Mouse (Mus musculus) forebrain, embryonic 11.5 days (tissue): ENCODE measurements around the gene Ryr2. TPM values are rescaled to one million over a fixed set of nuclear protein-coding genes. Genes with fewer than 3 reads are reported as not detected.
A peak's percentile ranks its signal among the peaks of the same experiment; 100 is the strongest.

ENCODE experiments used
- ATAC-seq: fragments of 200-750 bp; cut with Nextera tagmentation; replicated peaks from 2 replicates; pipeline ENCODE4 v1.8.0; 2017; ENCODE audit warnings: moderate TSS enrichment; ENCODE audit not compliant: low FRiP score
- DNase-seq: peaks from one replicate; pipeline ENCODE4 v3.0.0-alpha.2; 2017; ENCODE audit warnings: low spot score
- H3K27ac ChIP-seq: fragments of 300-500 bp; sonication (generic); 2 replicates; pipeline ENCODE4 v1.5.1; 2014; ENCODE audit warnings: low read depth, low read length
- H3K27me3 ChIP-seq: fragments of 300-500 bp; sonication (generic); 2 replicates; pipeline ENCODE4 v1.6.1; 2014; ENCODE audit warnings: mild to moderate bottlenecking, low read length, mixed read lengths; ENCODE audit not compliant: control insufficient read depth, insufficient read depth
- H3K36me3 ChIP-seq: fragments of 300-500 bp; sonication (generic); 2 replicates; pipeline ENCODE4 v1.6.1; 2014; ENCODE audit warnings: mild to moderate bottlenecking, low read length, moderate library complexity, mixed read lengths; ENCODE audit not compliant: control insufficient read depth, insufficient read depth
- H3K4me1 ChIP-seq: fragments of 300-500 bp; sonication (generic); replicated peaks from 2 replicates; pipeline ENCODE4 v1.6.1; 2014; ENCODE audit warnings: low read length, mixed read lengths; ENCODE audit not compliant: control insufficient read depth, insufficient read depth
- H3K4me2 ChIP-seq: fragments of 300-500 bp; sonication (generic); 2 replicates; pipeline ENCODE4 v1.6.1; 2014; ENCODE audit warnings: low read depth, mild to moderate bottlenecking, low read length, moderate library complexity, mixed read lengths; ENCODE audit not compliant: severe bottlenecking
- H3K4me3 ChIP-seq: fragments of 300-500 bp; sonication (generic); 2 replicates; pipeline ENCODE4 v1.5.1; 2014; ENCODE audit warnings: low read depth, low read length
- H3K9ac ChIP-seq: fragments of 300-500 bp; sonication (generic); 2 replicates; pipeline ENCODE4 v1.6.1; 2014; ENCODE audit warnings: low read length
- H3K9me3 ChIP-seq: fragments of 300-500 bp; sonication (generic); 2 replicates; pipeline ENCODE4 v1.6.1; 2016; ENCODE audit warnings: low read length, mixed read lengths; ENCODE audit not compliant: control insufficient read depth
- WGBS: fragments of 180-500 bp; shearing (Covaris S2); extraction: QIAGEN DNeasy Blood & Tissue Kit; methylation state at CpG from one replicate; pipeline ENCODE4 v1.1.7; 2014; 5-methylcytosine and 5-hydroxymethylcytosine counted together
- polyA plus RNA-seq: library from polyadenylated mRNA; unstranded; fragments of >200 nt; fragmentation: Nextera tagmentation; extraction: Ambion mirVana; gene quantifications from 2 replicates; pipeline ENCODE4 v1.2.1, GENCODE M21; 2014

The Ryr2 gene
- polyA plus RNA-seq, 1 experiment from 2014 or later = 0.51 TPM

GRCm38 (mm10) chr13:11763925-11764324, 342.8 kb downstream of the Ryr2 start:
- Histone ChIP-seq H3K27me3 (no peaks in the 10 kb centered on the region), H3K36me3 (no peaks in the 10 kb centered on the region), H3K9me3 (no peaks in the 10 kb centered on the region), H3K4me3 (no peak overlapping the region), H3K4me2 (no peak overlapping the region), H3K4me1 (no peaks in the 10 kb centered on the region), H3K27ac (no peak overlapping the region), H3K9ac (no peak overlapping the region)
- DNase-seq (no peak), ATAC-seq (no peak)
- WGBS = 85% methylated on average over 4 of the region's 4 CpGs

- Histone ChIP-seq H3K4me2 (no peak overlapping the region), H3K27ac (no peak overlapping the region), H3K4me1 (no peaks in the 10 kb centered on the region), H3K9me3 (no peaks in the 10 kb centered on the region), H3K27me3 (no peaks in the 10 kb centered on the region), H3K4me3 (no peak overlapping the region), H3K36me3 (no peaks in the 10 kb centered on the region), H3K9ac (no peak overlapping the region)
- 0 out of 2 replicates have a peak, but pooled peaks have one; percentile 27 for ATAC-seq
- DNase-seq = no peak
- WGBS = 83% methylated on average over 3 of the region's 3 CpGs
Measured at GRCm38 (mm10) chr13:11763104-11763503, 343.6 kb downstream of the Ryr2 start.

- WGBS = 59% methylated on average over 7 of the region's 7 CpGs
- DNase-seq (no peak), ATAC-seq (no peak)
- Histone ChIP-seq H3K9me3 (no peaks in the 10 kb centered on the region), H3K4me1 (no peaks in the 10 kb centered on the region), H3K36me3 (no peaks in the 10 kb centered on the region), H3K9ac (no peak overlapping the region), H3K27me3 (no peaks in the 10 kb centered on the region), H3K4me3 (no peak overlapping the region), H3K4me2 (no peak overlapping the region), H3K27ac (no peak overlapping the region)
Measured at GRCm38 (mm10) chr13:11757894-11758293, 348.9 kb downstream of the Ryr2 start.

- H3K27ac ChIP-seq = no peak overlapping the region
- H3K4me2 ChIP-seq = no peak overlapping the region
- no peak for ATAC-seq
- no peak overlapping the region for H3K9ac ChIP-seq
- no peak for DNase-seq
- H3K4me3 ChIP-seq = no peak overlapping the region
- 91% methylated on average over 9 of the region's 9 CpGs for WGBS
- no peaks in the 10 kb centered on the region for H3K9me3 ChIP-seq
- no peaks in the 10 kb centered on the region for H3K4me1 ChIP-seq
- no peaks in the 10 kb centered on the region for H3K27me3 ChIP-seq
- no peaks in the 10 kb centered on the region for H3K36me3 ChIP-seq
Measured at GRCm38 (mm10) chr13:11745479-11745878, 361.3 kb downstream of the Ryr2 start.

- ATAC-seq (no peak), DNase-seq (no peak)
- no peak overlapping the region for H3K4me3 ChIP-seq
- H3K36me3 ChIP-seq = no peaks in the 10 kb centered on the region
- no peaks in the 10 kb centered on the region for H3K27me3 ChIP-seq
- no peak overlapping the region for H3K27ac ChIP-seq
- WGBS = 94% methylated on average over 12 of the region's 12 CpGs
- no peaks in the 10 kb centered on the region for H3K4me1 ChIP-seq
- no peak overlapping the region for H3K9ac ChIP-seq
- H3K9me3 ChIP-seq = no peaks in the 10 kb centered on the region
- H3K4me2 ChIP-seq = no peak overlapping the region
Measured at GRCm38 (mm10) chr13:11738211-11738610, 368.5 kb downstream of the Ryr2 start.

- Histone ChIP-seq H3K4me1 (no peaks in the 10 kb centered on the region), H3K4me3 (no peak overlapping the region), H3K36me3 (no peaks in the 10 kb centered on the region), H3K27ac (no peak overlapping the region), H3K9me3 (no peaks in the 10 kb centered on the region), H3K27me3 (no peaks in the 10 kb centered on the region), H3K9ac (no peak overlapping the region), H3K4me2 (no peak overlapping the region)
- DNase-seq (no peak), ATAC-seq (no peak)
- 98% methylated on average over 4 of the region's 4 CpGs for WGBS
Measured at GRCm38 (mm10) chr13:11716216-11716615, 390.5 kb downstream of the Ryr2 start.

GRCm38 (mm10) chr13:11709708-11710471, 396.9 kb downstream of the Ryr2 start:
- Histone ChIP-seq H3K4me3 (no peak overlapping the region), H3K9ac (no peak overlapping the region), H3K9me3 (no peaks in the 10 kb centered on the region), H3K36me3 (no peaks in the 10 kb centered on the region), H3K27ac (no peak overlapping the region), H3K4me1 (no peaks in the 10 kb centered on the region), H3K4me2 (no peak overlapping the region), H3K27me3 (no peaks in the 10 kb centered on the region)
- WGBS = 89% methylated on average over 7 of the region's 7 CpGs
- ATAC-seq (no peak), DNase-seq (no peak)

- no peak overlapping the region for H3K4me2 ChIP-seq
- no peak overlapping the region for H3K27ac ChIP-seq
- no peak for ATAC-seq
- 92% methylated on average over 3 of the region's 3 CpGs for WGBS
- H3K36me3 ChIP-seq = no peaks in the 10 kb centered on the region
- H3K4me1 ChIP-seq = no peaks in the 10 kb centered on the region
- H3K27me3 ChIP-seq = no peaks in the 10 kb centered on the region
- no peaks in the 10 kb centered on the region for H3K9me3 ChIP-seq
- DNase-seq = no peak
- no peak overlapping the region for H3K4me3 ChIP-seq
- H3K9ac ChIP-seq = no peak overlapping the region
Measured at GRCm38 (mm10) chr13:11701721-11702120, 405.0 kb downstream of the Ryr2 start.

GRCm38 (mm10) chr13:11696496-11696895, 410.2 kb downstream of the Ryr2 start:
- H3K9me3 ChIP-seq = no peaks in the 10 kb centered on the region
- H3K4me1 ChIP-seq = no peaks in the 10 kb centered on the region
- no peak overlapping the region for H3K27ac ChIP-seq
- 69% methylated on average over 1 of the region's 1 CpGs for WGBS
- no peak overlapping the region for H3K9ac ChIP-seq
- DNase-seq = no peak
- no peaks in the 10 kb centered on the region for H3K36me3 ChIP-seq
- no peak for ATAC-seq
- no peak overlapping the region for H3K4me3 ChIP-seq
- H3K4me2 ChIP-seq = no peak overlapping the region
- no peaks in the 10 kb centered on the region for H3K27me3 ChIP-seq
